Mouse (Mus musculus): Measurements from ENCODE around the gene Lrp11. TPM values are rescaled to one million over a fixed set of nuclear protein-coding genes. Genes with fewer than 3 reads are reported as not detected.
A peak's percentile ranks its signal among the peaks of the same experiment; 100 is the strongest.
"Not testable (repeated sequence)": the region's sequence is repeated elsewhere in the genome, so short reads cannot be mapped to it uniquely, and the experiment has no call there.

The Lrp11 gene
- 100 to 1,000 TPM; 190 to 207 TPM for total RNA-seq (2021)

GRCm38 (mm10) chr10:7589592-7590233, at the start of gene Lrp11:
Gene Lrp11, plus strand, starts transcription at chr10:7589800.
- peak; percentile 85 to 88 for DNase-seq (ENCODE audit: extremely low spot score in 1 of 2, low spot score in 1 of 2)

GRCm38 (mm10) chr10:7578002-7578401, 11.6 kb upstream of the Lrp11 start:
- peak in 1 of 2 experiments; percentile 64 for DNase-seq (ENCODE audit: extremely low spot score in 1 of 2, low spot score in 1 of 2)

- DNase-seq (ENCODE audit: extremely low spot score in 1 of 2, low spot score in 1 of 2): no peak
These were observed 8.2 kb upstream of the Lrp11 start for GRCm38 (mm10) chr10:7581401-7581800.

GRCm38 (mm10) chr10:7582157-7582890, 7.3 kb upstream of the Lrp11 start:
- DNase-seq (ENCODE audit: extremely low spot score in 1 of 2, low spot score in 1 of 2): peak in 1 of 2 experiments; percentile 14

GRCm38 (mm10) chr10:7582891-7583557, 6.6 kb upstream of the Lrp11 start:
- DNase-seq (ENCODE audit: extremely low spot score in 1 of 2, low spot score in 1 of 2): peak; percentile 17 to 37

DNA sequence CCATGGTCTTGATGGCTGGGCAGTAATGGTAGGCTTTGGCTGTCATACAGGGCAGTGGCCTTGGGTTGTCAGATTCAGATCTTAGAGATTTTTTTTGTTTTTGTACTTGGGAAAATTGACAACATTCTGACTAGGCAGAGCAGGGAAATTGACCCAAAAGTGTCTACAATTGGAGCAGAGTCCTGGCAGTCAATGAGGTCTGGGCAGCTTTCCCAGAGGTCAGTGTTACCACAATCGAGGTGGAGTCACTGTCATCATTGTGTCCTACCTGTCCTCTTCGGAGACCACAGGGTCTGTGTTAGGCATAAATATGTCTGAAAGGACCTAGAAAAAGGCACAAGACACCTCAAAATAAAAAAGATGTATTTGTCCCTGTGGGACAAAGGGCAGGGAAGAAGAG, 2.8 kb upstream of the Lrp11 start:
- no peak for DNase-seq (ENCODE audit: extremely low spot score in 1 of 2, low spot score in 1 of 2)

DNA sequence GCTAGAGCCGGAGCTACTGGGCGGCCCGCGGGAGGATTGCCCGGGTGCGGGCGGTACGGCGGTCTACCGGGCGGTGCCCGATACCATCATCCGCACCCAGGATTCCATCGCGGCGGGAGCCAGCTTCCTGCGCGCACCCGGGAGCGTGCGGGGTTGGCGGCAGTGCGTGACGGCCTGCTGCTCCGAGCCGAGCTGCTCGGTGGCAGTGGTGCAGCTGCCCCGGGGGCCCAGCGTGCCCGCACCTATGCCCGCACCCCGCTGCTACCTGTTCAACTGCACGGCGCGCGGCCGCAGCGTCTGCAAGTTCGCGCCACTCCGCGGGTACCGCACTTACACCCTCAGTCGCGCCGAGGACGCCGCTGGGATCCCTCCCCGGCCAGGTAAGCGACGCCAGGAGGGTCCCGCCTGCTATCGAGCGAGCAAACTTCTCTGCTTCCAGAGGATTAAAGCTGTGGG, 662 bp downstream of the Lrp11 start:
- peak; percentile 29 to 35 for DNase-seq (ENCODE audit: extremely low spot score in 1 of 2, low spot score in 1 of 2)

DNA sequence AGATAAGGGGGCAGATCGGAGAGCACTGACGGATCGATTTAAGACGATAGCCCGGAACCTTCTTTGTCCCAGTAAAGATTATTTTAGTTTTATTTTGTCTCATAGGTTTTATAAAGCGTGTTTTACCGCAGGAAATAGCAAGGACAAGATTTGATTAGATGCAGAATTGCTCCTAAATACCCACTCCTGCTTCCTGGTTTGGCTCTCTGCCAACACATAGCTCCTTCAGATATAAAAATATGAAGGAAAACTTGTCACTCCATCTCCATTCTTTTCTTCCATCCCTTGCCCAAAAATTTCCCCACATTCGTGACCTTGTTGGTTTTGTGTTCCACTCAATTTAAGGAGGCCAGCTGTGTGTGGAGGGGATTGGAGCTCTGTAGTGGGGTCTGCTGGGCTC, 1.2 kb downstream of the Lrp11 start:
- no peak for DNase-seq (ENCODE audit: extremely low spot score in 1 of 2, low spot score in 1 of 2)

- no peak for DNase-seq (ENCODE audit: extremely low spot score in 1 of 2, low spot score in 1 of 2)
These were observed 5.2 kb downstream of the Lrp11 start for GRCm38 (mm10) chr10:7594797-7595196.

GRCm38 (mm10) chr10:7596251-7596650, 6.7 kb downstream of the Lrp11 start:
- DNase-seq (ENCODE audit: extremely low spot score in 1 of 2, low spot score in 1 of 2): no peak

DNA sequence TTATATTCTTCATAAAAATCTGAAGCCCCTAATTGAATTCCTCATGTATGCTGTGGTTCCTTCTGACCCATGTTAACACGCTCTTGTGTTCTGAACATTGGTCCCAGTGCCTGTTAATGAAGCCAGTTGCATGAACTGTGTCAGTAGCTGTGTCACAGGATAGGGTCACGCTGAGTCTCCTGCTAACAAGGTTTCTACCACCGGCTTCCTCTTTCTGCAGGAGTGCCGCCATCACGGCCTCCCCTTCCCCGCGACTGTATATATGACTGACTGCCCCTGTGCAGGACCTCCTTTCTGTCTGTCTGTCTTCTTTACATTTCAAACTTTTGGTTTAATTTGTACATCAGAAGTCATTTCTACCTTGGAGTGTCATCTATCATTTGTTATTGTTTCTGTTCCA, 8.6 kb downstream of the Lrp11 start:
- no peak for DNase-seq (ENCODE audit: extremely low spot score in 1 of 2, low spot score in 1 of 2)

DNA sequence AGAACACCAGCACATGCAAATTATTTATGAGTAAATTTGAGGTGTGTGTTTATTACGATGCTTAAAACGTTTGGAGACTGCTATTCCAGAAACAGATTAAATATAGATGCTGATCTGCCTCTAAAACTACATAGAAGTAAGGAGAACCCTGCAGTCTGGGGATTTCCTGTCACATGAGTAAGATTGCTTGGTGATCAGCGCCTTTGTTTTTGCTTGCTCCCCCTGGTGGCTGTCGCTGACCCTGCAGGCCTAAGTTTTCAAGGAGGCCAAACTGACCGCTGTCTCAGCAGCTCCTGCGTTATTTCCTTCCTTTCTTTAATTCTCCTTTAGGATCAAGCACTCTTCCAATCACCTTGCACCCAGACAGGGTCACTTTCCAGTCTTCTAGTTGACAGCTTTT, 11.0 kb downstream of the Lrp11 start:
- DNase-seq (ENCODE audit: extremely low spot score in 1 of 2, low spot score in 1 of 2): peak; percentile 64 to 86

DNA sequence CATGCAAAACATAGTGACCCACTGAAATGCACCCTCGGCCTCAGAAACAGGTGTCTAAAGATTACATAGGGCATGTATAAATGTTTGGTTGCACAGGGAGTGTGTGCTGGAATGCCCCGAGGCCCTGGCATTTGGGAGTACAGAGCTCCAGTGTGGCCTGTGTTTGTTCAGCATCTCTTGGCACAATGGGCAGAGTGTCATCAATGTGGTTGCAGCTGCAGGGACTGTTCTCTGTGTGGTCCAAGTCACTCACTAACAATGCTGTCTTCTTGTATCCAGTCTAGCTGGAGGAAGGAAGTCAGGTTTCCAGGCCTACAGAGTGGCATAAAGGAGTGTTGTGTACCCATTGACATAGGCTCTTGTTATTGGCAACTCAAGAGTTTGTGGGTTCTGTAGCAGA, 15.6 kb downstream of the Lrp11 start:
- no peak for DNase-seq (ENCODE audit: extremely low spot score in 1 of 2, low spot score in 1 of 2)

DNA sequence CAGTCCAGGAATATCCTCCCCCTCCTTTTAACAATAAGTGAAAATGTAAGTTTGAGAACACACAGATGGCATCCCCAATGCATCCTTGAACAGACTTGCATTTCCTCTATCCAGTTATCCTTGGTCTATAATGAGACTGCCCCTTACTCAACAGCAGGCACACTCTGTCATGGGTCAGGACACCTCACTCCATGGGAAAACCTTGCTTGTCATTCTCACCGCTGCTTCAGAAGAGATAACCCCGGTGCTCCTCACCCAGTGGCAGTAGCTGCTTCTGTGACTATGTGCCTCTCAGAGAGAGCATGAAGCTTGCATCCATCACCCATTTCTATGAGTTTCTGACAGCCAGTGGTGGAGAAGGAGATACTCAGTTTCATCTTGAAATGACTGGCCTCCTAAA, 16.8 kb downstream of the Lrp11 start:
- DNase-seq (ENCODE audit: extremely low spot score in 1 of 2, low spot score in 1 of 2): no peak

DNA sequence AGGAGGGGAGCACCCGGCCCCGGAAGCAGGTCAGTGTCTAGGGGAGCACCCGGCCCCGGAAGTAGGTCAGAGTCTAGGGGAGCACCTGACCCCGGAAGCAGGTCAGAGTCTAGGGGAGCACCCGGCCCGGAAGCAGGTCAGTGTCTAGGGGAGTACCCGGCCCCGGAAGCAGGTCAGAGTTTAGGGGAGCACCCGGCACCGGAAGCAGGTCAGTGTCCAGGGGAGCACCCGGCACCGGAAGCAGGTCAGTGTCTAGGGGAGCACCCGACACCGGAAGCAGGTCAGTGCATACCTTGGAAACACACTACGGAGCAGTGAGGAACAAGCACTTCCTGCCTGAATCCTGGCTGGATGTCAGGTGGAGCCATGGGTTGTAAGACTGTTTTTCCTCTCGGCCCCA, 19.0 kb downstream of the Lrp11 start:
- DNase-seq (ENCODE audit: extremely low spot score in 1 of 2, low spot score in 1 of 2): no peak

DNA sequence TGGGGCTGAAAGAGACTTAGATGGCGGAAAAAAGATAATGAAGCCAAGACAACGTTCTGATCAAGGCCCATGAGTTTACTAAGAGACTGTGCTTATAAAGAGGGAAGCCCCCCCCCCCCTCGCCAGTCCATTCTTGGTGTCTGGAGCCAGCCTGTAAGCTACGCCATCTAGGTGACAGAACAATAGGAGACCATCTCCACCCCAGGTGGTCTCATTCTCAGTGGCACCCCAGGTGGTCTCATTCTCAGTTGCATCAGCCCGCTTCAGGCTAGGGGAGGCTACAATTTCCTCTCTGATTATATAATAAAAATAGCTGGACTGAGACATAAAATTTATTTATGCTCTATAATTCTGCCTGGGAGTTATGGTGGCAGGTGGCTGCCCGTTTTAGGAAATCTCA, 22.0 kb downstream of the Lrp11 start:
- no peak for DNase-seq (ENCODE audit: extremely low spot score in 1 of 2, low spot score in 1 of 2)

DNA sequence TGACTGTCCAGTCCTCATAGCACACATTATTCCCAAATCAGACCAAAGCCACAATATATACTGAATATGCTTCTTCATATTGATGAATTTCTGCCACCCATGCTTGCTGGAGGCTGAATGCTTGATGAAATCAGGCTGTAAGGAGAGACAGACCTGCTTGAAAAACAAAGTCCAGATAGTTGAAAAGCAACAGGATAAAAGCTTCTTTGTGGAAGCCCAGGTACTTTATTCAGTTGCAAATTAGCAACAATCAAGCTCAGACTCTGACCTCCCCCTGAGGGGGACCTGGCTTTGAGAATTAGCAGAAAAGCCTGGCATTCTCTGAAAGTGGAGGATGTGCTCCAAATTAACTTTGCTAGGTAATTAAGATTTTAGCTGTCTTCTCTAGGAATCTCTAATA, 22.6 kb downstream of the Lrp11 start:
- DNase-seq (ENCODE audit: extremely low spot score in 1 of 2, low spot score in 1 of 2): not testable (repeated sequence)

- DNase-seq (ENCODE audit: extremely low spot score in 1 of 2, low spot score in 1 of 2): no peak
These were observed 25.2 kb downstream of the Lrp11 start for GRCm38 (mm10) chr10:7614834-7615233.

DNA sequence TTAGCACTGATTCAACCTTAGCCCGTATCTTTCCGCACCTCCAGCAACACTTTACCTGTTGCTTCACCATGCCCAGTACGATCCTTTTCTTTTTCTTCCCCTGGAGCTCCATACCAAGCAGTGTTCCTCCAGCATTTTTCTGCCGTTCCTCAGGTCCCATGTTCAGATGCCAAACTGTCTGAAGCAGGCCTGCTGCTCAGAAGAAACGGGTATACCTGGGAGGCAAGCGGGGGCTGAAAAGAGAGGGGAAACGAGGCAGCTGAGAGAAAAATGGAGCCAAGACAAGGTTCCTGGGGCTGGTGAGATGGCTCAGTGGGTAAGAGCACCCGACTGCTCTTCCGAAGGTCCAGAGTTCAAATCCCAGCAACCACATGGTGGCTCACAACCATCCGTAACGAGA, 27.5 kb downstream of the Lrp11 start:
- DNase-seq (ENCODE audit: extremely low spot score in 1 of 2, low spot score in 1 of 2): not testable (repeated sequence)

DNA sequence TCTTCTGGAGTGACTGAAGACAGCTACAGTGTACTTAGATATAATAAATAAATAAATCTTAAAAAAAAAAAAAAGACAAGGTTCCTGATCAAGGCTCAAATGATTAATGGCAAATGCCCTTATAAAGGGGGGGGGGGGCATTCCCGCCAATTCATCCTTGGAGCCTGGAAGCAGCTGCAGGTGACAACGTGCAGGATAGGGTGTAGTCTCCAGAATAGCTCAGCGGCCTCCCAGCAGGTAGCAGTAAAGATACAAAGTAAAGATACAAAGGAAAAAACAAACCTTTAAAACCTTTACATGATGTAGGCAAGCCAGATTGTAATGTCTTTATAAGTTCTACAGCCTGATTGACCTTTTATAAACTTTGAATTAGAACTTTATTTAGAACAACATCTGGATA, 28.0 kb downstream of the Lrp11 start:
- not testable (repeated sequence) for DNase-seq (ENCODE audit: extremely low spot score in 1 of 2, low spot score in 1 of 2)

- DNase-seq (ENCODE audit: extremely low spot score in 1 of 2, low spot score in 1 of 2): no peak
These were observed 30.2 kb downstream of the Lrp11 start for GRCm38 (mm10) chr10:7619821-7620241.
